Mouse (Mus musculus) layer of hippocampus, adult 11-12 months (tissue): ENCODE data around the gene Rfc1.

ENCODE experiments used
- DNase-seq: peaks from one replicate; pipeline ENCODE4 v3.0.0; 2022; ENCODE audit warnings: low spot score

The Rfc1 gene

GRCm38 (mm10) chr5:65335298-65336074 lies at the start of gene Rfc1:
Gene Rfc1, minus strand, starts transcription at chr5:65335670.
- DNase-seq: peak; percentile 86

DNA sequence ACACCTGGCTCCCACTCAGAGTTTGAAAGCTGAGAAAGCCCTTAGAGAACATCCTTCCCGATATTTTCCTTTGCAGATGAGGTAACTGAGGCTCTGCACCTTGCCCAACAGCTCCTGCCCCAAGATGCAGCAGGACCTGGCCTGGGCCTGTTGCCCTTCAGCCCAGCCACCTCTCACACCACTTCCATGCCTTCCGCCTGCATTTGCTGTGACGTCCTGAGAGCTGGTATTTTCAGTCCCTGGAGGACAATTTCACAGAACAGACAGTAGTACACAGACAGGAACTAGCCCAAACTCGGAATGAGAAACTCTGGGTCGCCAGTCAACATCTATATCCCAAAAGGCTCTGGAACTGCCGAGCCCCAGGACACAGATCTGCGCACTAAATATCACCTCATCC lies 39.3 kb upstream of the Rfc1 start:
- no peak for DNase-seq

DNA sequence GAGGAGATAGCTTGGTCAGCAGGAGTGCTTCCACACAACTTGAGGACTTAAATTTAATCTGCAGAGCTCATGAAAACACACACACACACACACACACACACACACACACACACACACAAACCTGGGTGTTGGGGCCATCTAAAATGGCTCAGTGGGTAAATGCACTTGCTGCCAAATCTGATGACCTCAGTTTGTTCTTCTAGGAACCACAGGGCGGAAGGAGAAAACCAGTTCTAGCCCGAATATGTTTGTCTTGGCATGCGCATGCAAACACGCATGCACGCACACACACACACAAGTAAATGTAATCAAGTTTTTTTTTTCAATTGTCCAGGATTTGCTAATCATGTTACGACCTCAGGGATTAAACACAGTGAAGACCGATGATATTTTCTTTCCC lies 36.1 kb upstream of the Rfc1 start:
- DNase-seq: no peak

DNA sequence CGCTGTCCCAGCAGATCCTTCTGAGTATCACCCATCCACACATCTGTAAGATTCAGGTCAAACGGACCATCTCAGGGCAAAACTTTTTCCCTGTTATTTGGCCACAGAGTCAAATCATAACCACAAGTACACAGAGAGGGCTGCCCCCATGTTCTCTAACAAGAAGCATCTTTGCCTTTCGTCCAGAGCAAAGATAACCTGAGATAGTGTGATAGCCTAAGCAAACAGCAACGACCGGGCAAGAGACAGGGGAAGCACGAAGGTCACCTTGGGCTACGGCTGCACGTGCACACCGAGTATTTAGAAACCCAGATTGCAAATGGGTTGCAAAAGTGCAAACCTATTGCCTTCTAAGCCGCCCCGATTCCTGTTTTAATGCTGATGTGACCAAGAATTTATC lies 32.4 kb upstream of the Rfc1 start:
- DNase-seq: no peak

DNA sequence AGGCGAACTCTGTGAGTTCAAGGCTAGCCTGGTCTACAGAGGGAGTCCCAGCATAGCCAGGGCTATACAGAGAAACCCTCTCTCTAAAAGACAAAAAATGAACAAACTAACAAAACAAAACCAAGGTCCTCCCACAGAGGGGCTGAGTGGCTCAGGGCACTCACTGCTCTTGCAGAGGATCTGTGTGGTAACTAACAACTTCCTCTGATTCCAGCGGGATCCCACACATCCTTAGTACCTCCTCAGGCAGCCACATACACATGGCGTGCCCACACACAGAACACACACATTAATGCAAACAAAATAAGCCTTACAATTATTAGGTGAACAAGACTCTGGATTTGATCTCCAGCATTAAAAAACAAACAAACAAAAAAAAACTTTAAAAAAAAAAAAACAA lies 22.3 kb upstream of the Rfc1 start:
- no peak for DNase-seq

GRCm38 (mm10) chr5:65356851-65357250 lies 21.4 kb upstream of the Rfc1 start:
- no peak for DNase-seq

DNA sequence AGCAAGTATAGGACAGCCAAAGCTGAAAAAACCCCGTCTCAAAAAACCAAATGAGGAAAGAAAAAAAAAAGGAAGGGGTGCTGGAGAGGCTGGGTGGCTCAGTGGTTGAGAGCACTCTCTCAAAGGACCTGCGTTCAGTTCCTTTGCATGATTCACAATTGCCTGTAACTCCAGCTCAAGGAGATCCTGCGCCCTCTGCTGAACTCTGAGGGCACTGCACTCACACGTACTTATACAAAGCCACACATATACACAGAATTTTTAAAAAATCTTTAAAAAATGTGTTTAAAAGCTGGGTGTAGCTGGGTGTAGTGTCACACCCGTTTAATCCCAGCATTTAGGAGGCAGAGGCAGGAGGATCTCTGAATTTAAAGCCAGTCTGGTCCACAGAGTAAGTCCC lies 19.5 kb upstream of the Rfc1 start:
- no peak for DNase-seq

- DNase-seq: no peak
These were observed 18.6 kb upstream of the Rfc1 start for GRCm38 (mm10) chr5:65354097-65354496.

DNA sequence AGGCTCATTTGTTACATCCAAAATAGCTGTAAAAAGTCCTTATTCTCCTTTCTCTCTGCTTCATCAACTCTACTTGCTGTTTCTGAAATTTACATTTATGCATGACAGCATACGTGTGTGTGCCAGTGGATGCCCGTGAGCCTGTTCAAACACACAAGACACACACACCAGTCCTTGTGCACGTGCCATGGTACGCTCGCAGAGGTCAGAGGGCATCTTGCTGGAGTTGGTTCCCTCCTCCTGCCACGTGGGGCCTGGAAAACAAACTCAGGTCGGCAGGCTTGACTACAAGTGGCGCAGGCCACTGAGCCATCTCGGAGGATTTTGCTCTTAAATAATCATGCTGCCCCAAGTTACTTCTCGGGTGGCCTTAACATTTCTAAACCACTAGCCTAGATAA lies 15.0 kb upstream of the Rfc1 start:
- DNase-seq: no peak

DNA sequence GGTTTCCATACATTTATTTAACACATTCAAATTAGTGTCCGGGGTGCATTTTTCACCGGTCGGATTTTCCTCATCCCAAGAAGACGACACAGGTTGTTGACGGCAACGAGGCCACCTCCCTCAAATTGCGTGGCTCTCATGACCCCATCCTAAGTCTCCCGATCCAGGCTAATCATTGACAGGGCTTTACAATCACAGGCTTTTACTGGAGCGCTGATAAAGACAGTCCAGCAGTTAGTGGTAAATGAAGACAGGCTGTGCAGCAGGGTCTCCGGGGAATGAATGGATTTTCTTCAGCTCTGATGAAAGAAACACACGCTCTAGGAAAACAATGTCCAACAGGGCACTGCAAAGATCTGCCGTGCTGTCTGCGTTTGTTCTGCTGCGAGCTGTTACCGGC lies 12.7 kb upstream of the Rfc1 start, which contains the start of gene Klb:
Gene Klb, plus strand, starts transcription at position 147 of the 400 bp plus-strand sequence.
- DNase-seq: no peak

DNA sequence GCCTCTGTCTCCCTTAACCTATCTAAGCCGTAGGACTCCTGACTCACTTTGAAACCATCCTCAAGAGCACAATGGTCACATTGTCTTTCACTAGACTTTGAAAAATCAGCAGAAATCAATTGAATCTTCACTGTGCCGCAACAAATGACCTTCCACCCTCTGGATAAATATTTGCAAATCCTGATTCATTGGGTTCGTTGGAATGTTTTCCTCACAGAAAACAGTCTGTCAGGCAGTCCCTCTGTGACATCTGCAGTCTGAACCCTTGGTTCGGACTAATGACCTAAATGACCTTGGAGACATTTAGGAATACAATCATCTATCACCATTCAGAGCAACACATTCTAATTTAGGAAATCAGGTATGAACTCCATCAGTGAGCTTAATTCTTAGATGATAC lies 4.7 kb upstream of the Rfc1 start:
- no peak for DNase-seq

GRCm38 (mm10) chr5:65338394-65338793 lies 2.9 kb upstream of the Rfc1 start:
- DNase-seq: no peak

GRCm38 (mm10) chr5:65336075-65336355 lies 545 bp upstream of the Rfc1 start:
- no peak for DNase-seq

- no peak for DNase-seq
These were observed 682 bp downstream of the Rfc1 start for GRCm38 (mm10) chr5:65334788-65335187.

GRCm38 (mm10) chr5:65329971-65330370 lies 5.5 kb downstream of the Rfc1 start:
- no peak for DNase-seq

- DNase-seq: no peak
These were observed 9.3 kb downstream of the Rfc1 start for GRCm38 (mm10) chr5:65326212-65326611.

- no peak for DNase-seq
These were observed 10.6 kb downstream of the Rfc1 start for GRCm38 (mm10) chr5:65324758-65325355.

DNA sequence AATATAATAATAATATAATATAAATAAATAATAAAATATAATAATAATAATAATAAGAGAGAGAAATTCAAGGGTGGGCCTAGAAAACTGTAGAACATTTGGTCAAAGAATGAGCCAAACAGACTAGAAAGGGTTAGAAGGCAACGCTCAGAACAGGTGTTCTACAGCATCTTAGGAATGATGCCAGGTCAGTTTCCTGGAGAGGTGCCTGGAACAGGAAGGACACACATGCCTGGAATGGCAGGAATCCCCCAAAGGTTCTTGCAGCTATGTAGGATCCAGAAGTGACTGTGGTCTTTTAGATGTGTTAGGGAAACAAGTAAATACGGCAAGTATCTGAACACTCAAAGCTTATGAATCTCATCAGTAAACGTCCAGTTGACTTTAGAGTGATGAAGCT lies 11.2 kb downstream of the Rfc1 start:
- no peak for DNase-seq

- DNase-seq: no peak
These were observed 13.3 kb downstream of the Rfc1 start for GRCm38 (mm10) chr5:65322165-65322564.

DNA sequence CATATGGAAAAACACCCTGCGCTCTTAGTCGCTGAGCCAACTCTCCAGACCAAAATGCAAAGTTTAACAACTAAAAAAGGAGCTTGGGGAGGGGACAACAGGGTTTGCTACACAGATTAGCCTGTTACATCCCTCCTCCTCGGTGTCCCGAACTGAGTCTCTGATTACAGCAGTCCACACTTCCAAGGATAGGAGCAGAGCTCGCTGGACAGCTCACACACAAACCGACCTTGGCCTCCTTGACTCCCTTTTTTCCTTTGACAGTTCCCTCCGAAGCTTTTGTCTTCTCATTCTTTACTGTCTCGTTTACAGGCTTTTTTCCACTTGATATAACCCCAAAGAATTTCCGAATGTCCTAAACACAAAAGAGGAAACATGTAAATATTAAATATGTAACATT lies 16.3 kb downstream of the Rfc1 start:
- no peak for DNase-seq

DNA sequence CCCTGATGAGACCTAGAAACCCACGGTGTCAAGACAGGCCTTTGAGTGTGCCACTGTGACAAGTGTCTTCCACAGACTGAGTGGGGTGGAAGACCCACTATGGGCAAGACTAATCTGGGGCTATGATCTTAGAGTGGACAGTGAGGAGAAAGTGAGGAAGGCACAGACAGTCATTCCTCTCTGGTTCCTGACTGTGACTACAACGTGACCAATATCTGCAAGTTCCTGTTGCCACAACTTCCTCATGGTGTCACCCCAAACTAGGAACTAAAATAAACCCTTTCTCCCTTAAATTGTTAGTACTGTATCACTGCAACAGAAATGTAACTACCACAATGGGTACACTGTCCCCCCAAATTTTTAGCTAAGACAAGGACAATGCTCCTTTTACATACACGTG lies 26.6 kb downstream of the Rfc1 start:
- no peak for DNase-seq

- DNase-seq: no peak
These were observed 27.3 kb downstream of the Rfc1 start for GRCm38 (mm10) chr5:65308208-65308607.

DNA sequence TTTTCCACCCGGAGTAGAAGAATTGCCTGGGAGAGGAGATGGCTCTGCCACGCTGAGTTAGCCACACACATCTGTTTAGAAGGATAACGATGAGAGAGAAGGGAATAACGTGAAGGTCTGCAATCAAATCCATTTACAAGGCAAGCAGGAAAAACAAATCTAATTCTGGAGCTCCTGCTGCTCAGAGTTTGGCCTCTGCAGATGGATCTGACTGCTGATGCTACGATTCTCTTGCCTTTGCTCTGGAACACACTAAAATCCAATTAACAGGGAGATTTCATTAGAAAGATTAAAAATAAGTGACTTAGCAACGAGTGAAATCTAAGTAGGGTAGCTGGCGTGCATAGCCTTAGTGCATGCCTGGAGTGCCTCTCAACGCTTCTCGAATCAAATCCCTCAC lies 30.0 kb downstream of the Rfc1 start:
- peak; percentile 19 for DNase-seq

DNA sequence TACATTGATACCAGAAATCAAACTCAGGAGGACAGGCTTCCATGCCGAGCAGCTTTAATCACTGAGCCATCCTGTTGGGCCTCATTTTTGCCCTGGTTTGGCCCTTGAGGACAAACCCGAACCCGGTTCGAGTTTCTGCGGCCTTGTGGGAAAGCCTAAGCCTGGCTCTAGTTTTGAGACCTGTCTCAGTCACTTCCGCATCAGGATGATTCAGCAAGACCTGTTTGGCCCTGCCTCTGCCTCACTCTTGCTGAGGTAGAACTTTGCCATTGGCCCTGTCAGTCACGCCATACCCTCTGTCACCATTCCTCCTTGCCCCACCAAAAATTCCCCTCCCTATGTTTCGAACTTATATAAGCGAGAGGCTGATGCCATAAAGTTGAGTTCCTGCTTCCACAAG lies 35.3 kb downstream of the Rfc1 start:
- DNase-seq: no peak
